Mouse (Mus musculus): ENCODE measurements around the gene Ano9. TPM values are rescaled to one million over a fixed set of nuclear protein-coding genes. Genes with fewer than 3 reads are reported as not detected.

Ano9 gene
- polyA plus RNA-seq, 1 experiment, result not detected

- H3K27me3 ChIP-seq (ENCODE audit: control insufficient read depth, insufficient read depth, insufficient read length), result no peaks in the 10 kb centered on the region
- no peaks in the 10 kb centered on the region for H3K79me2 ChIP-seq (ENCODE audit: control insufficient read depth, insufficient read depth)
- peaks cover 5% of the 10 kb centered on the region for H3K36me3 ChIP-seq (ENCODE audit: control insufficient read depth, insufficient read depth)
- H3K4me3 ChIP-seq (ENCODE audit: insufficient read depth, poor library complexity, severe bottlenecking), result no peak overlapping the region
- TF ChIP-seq FOSL1 (IDR thresholded peaks at IDR 0.05; ENCODE audit: insufficient read depth, low read length, poor library complexity, severe bottlenecking) (no peak), MAX (IDR thresholded peaks at IDR 0.05) (no peak), MYOD1 (IDR thresholded peaks at IDR 0.05; ENCODE audit: control insufficient read depth, insufficient read length, low read depth) (no peak), MYOG (IDR thresholded peaks at IDR 0.05; ENCODE audit: control insufficient read depth, extremely low read depth, insufficient read length) (no peak), USF1 (IDR thresholded peaks at IDR 0.05; ENCODE audit: low read depth) (no peak), CEBPB (IDR thresholded peaks at IDR 0.05; ENCODE audit: low read depth) (no peak)
- no peaks in the 10 kb centered on the region for H3K79me3 ChIP-seq (ENCODE audit: low read depth)
- no peak overlapping the region for H3ac ChIP-seq (ENCODE audit: control insufficient read depth, insufficient read length, low read depth)
Measured at GRCm38 (mm10) chr7:141141326-141141725, 23.7 kb upstream of the Ano9 start.

DNA sequence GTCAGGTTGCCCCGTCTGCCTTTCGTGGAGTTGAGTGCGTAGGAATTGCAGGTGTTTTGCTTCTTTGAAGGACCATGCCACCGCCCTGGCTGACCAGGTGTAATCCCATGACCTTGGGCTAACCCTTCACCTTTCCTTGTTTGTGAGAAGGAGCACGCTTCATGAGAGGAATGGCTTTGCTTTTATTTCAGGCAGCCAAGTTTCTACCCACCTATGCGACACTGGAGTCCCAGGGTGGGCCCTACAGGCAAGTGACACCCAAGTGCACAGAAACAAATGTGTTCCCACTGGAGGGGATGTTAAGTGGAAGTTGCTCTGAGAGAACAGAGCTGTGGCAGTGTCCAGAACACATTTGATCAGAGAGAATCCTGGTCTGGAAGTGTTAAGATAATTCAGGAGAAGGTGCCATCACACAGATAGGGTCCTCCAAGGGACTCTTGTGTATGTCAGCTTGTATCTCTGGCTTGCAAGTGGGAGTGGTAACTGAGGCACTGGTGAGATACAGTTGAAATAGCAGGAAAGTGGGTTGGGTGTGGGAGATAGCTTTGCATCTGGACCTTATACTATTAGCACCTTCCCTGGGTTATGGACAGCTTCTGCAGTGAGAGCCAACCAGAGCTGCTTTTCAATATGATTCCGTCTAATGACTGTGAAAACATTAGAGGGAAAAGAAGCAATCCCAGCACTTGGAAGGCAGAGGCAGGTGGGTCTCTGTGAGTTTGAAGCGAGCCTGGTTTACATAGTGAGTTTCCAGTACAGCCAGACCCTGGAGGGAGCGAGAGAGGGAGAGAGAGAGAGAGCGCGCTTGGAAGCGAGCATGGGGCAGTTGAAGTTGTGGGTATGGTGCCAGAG, 14.5 kb upstream of the Ano9 start:
- H3K36me3 ChIP-seq (ENCODE audit: control insufficient read depth, insufficient read depth), result peaks cover 11% of the 10 kb centered on the region
- peaks cover 14% of the 10 kb centered on the region for H3K79me2 ChIP-seq (ENCODE audit: control insufficient read depth, insufficient read depth)
- no peaks in the 10 kb centered on the region for H3K27me3 ChIP-seq (ENCODE audit: control insufficient read depth, insufficient read depth, insufficient read length)
- peak overlapping the region; percentile 90 for H3ac ChIP-seq (ENCODE audit: control insufficient read depth, insufficient read length, low read depth)
- H3K4me3 ChIP-seq (ENCODE audit: insufficient read depth, poor library complexity, severe bottlenecking), result peak overlapping the region; percentile 59
- no peaks in the 10 kb centered on the region for H3K79me3 ChIP-seq (ENCODE audit: low read depth)
- TF ChIP-seq CTCF (IDR thresholded peaks at IDR 0.05; ENCODE audit: control insufficient read depth, insufficient read depth, insufficient read length) (no peak), USF1 (IDR thresholded peaks at IDR 0.05; ENCODE audit: low read depth) (no peak), MAX (IDR thresholded peaks at IDR 0.05) (no peak), CEBPB (IDR thresholded peaks at IDR 0.05; ENCODE audit: low read depth) (no peak), MYOG (IDR thresholded peaks at IDR 0.05; ENCODE audit: control insufficient read depth, extremely low read depth, insufficient read length) (no peak), MYOD1 (IDR thresholded peaks at IDR 0.05; ENCODE audit: control insufficient read depth, insufficient read length, low read depth) (no peak), FOSL1 (IDR thresholded peaks at IDR 0.05; ENCODE audit: insufficient read depth, low read length, poor library complexity, severe bottlenecking) (no peak)

DNA sequence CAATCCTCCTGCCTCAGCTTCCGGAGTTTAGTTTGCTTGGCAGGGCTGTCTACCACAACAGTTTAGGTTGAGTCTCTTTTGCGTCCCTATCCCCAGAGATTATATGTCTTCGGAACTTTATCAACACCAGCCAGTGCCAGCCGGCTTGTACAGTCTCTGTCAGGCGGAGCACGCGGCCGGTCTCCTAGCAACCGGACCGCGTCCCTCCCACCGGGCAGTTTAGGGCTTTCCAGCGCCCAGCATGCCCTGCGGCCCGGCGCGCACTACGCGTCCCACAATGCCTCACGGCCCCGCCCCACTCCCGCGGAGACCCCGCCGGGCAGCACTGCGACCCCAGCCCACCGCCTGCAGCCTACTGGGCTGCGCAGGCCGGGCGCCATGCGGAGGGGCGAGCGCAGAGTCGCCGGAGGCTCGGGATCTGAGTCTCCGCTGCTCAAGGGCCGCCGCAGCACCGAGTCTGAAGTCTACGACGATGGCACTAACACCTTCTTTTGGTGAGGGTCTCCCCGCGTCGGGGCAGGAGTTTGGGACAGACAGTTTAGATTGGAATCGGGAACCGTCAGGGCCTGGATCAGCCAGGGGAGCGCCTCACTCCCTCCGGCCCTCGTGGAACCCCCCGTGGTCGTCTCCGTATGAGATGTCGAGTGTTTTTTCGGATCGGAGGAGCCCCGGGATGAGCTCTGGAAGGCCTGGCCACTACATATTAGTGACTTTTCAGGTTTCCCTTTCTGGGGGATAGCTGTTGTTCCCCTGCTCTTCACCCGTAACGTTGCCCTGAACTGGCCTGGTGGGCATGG, 13.6 kb upstream of the Ano9 start:
- peak; percentile 33 for TF ChIP-seq MAX (IDR thresholded peaks at IDR 0.05)
- TF ChIP-seq MYOD1 (IDR thresholded peaks at IDR 0.05; ENCODE audit: control insufficient read depth, insufficient read length, low read depth), result no peak
- Histone ChIP-seq H3K79me2 (ENCODE audit: control insufficient read depth, insufficient read depth) (peaks cover 14% of the 10 kb centered on the region), H3K36me3 (ENCODE audit: control insufficient read depth, insufficient read depth) (peaks cover 5% of the 10 kb centered on the region), H3K4me3 (ENCODE audit: insufficient read depth, poor library complexity, severe bottlenecking) (peak overlapping the region; percentile 59), H3ac (ENCODE audit: control insufficient read depth, insufficient read length, low read depth) (peak overlapping the region; percentile 90), H3K27me3 (ENCODE audit: control insufficient read depth, insufficient read depth, insufficient read length) (no peaks in the 10 kb centered on the region), H3K79me3 (ENCODE audit: low read depth) (no peaks in the 10 kb centered on the region)

DNA sequence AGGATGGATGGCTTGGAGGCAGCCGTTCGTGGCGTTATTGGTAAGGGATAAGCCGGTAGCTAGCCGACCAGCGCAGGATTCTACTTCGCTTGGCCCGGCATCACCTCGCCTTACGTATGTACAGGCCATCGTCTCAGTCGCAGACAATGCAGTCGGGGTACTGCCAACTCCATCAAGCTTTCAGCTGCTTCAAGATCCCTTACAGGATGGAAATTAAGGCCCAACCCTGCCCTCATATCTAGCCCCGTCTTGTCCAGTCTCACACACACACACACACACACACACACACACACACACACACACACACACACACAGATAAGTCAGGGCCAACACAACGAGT, 5.9 kb upstream of the Ano9 start:
- peak overlapping the region; percentile 75 for H3ac ChIP-seq (ENCODE audit: control insufficient read depth, insufficient read length, low read depth)
- H3K4me3 ChIP-seq (ENCODE audit: insufficient read depth, poor library complexity, severe bottlenecking), result peak overlapping the region; percentile 33
- no peaks in the 10 kb centered on the region for H3K36me3 ChIP-seq (ENCODE audit: control insufficient read depth, insufficient read depth)
- H3K27me3 ChIP-seq (ENCODE audit: control insufficient read depth, insufficient read depth, insufficient read length), result no peaks in the 10 kb centered on the region
- no peaks in the 10 kb centered on the region for H3K79me3 ChIP-seq (ENCODE audit: low read depth)
- TF ChIP-seq MYOD1 (IDR thresholded peaks at IDR 0.05; ENCODE audit: control insufficient read depth, insufficient read length, low read depth) (no peak), CTCF (IDR thresholded peaks at IDR 0.05; ENCODE audit: control insufficient read depth, insufficient read depth, insufficient read length) (no peak), FOSL1 (IDR thresholded peaks at IDR 0.05; ENCODE audit: insufficient read depth, low read length, poor library complexity, severe bottlenecking) (no peak), MYOG (IDR thresholded peaks at IDR 0.05; ENCODE audit: control insufficient read depth, extremely low read depth, insufficient read length) (no peak), MAX (IDR thresholded peaks at IDR 0.05) (no peak), USF1 (IDR thresholded peaks at IDR 0.05; ENCODE audit: low read depth) (no peak), CEBPB (IDR thresholded peaks at IDR 0.05; ENCODE audit: low read depth) (no peak)
- no peaks in the 10 kb centered on the region for H3K79me2 ChIP-seq (ENCODE audit: control insufficient read depth, insufficient read depth)

GRCm38 (mm10) chr7:141122689-141123516, 5.3 kb upstream of the Ano9 start:
- no peaks in the 10 kb centered on the region for H3K36me3 ChIP-seq (ENCODE audit: control insufficient read depth, insufficient read depth)
- H3K4me3 ChIP-seq (ENCODE audit: insufficient read depth, poor library complexity, severe bottlenecking), result peak overlapping the region; percentile 33
- H3K79me3 ChIP-seq (ENCODE audit: low read depth), result no peaks in the 10 kb centered on the region
- no peak for TF ChIP-seq CEBPB (IDR thresholded peaks at IDR 0.05; ENCODE audit: low read depth)
- TF ChIP-seq CTCF (IDR thresholded peaks at IDR 0.05; ENCODE audit: control insufficient read depth, insufficient read depth, insufficient read length), result no peak
- no peak for TF ChIP-seq USF1 (IDR thresholded peaks at IDR 0.05; ENCODE audit: low read depth)
- TF ChIP-seq MAX (IDR thresholded peaks at IDR 0.05), result no peak
- no peak for TF ChIP-seq MYOD1 (IDR thresholded peaks at IDR 0.05; ENCODE audit: control insufficient read depth, insufficient read length, low read depth)
- no peak for TF ChIP-seq MYOG (IDR thresholded peaks at IDR 0.05; ENCODE audit: control insufficient read depth, extremely low read depth, insufficient read length)
- no peak for TF ChIP-seq FOSL1 (IDR thresholded peaks at IDR 0.05; ENCODE audit: insufficient read depth, low read length, poor library complexity, severe bottlenecking)
- H3K27me3 ChIP-seq (ENCODE audit: control insufficient read depth, insufficient read depth, insufficient read length), result peaks cover 4% of the 10 kb centered on the region
- peak overlapping the region; percentile 75 for H3ac ChIP-seq (ENCODE audit: control insufficient read depth, insufficient read length, low read depth)
- H3K79me2 ChIP-seq (ENCODE audit: control insufficient read depth, insufficient read depth), result no peaks in the 10 kb centered on the region

All from C2C12 (cell line).